Mouse (Mus musculus) heart, embryonic 16.5 days (tissue): Measurements from ENCODE around the gene Mgme1. TPM values are rescaled to one million over a fixed set of nuclear protein-coding genes. Genes with fewer than 3 reads are reported as not detected.

ENCODE experiments used
- ATAC-seq: fragments of 200-750 bp; cut with Nextera tagmentation; replicated peaks from 2 replicates; pipeline ENCODE4 v1.8.0; 2017; ENCODE audit warnings: moderate number of reproducible peaks; ENCODE audit not compliant: insufficient read depth, low FRiP score; ENCODE audit errors: extremely low read depth
- H3K27ac ChIP-seq: fragments of 300-500 bp; sonication (generic); 2 replicates; pipeline ENCODE4 v1.5.1; 2014; ENCODE audit warnings: mild to moderate bottlenecking, low read length, control low read depth, moderate library complexity
- H3K27me3 ChIP-seq: fragments of 300-500 bp; sonication (generic); 2 replicates; pipeline ENCODE4 v1.6.1; 2014; ENCODE audit warnings: low read length, mixed read lengths; ENCODE audit not compliant: control insufficient read depth, insufficient read depth
- H3K36me3 ChIP-seq: fragments of 300-500 bp; sonication (generic); 2 replicates; pipeline ENCODE4 v1.6.1; 2014; ENCODE audit not compliant: control insufficient read depth, insufficient read depth
- H3K4me1 ChIP-seq: fragments of 300-500 bp; sonication (generic); 2 replicates; pipeline ENCODE4 v1.6.1; 2014; ENCODE audit warnings: low read length, mixed read lengths; ENCODE audit not compliant: control insufficient read depth, insufficient read depth
- H3K4me2 ChIP-seq: fragments of 300-500 bp; sonication (generic); 2 replicates; pipeline ENCODE4 v1.6.1; 2014; ENCODE audit warnings: low read depth, mild to moderate bottlenecking, control low read depth, low read length
- H3K4me3 ChIP-seq: fragments of 300-500 bp; sonication (generic); 2 replicates; pipeline ENCODE4 v1.5.1; 2014; ENCODE audit warnings: mild to moderate bottlenecking, control low read depth, low read length
- H3K9ac ChIP-seq: fragments of 300-500 bp; sonication (generic); 2 replicates; pipeline ENCODE4 v1.6.1; 2014; ENCODE audit warnings: low read length, control low read depth
- H3K9me3 ChIP-seq: fragments of 300-500 bp; sonication (generic); replicated peaks from 2 replicates; pipeline ENCODE4 v1.6.1; 2016; ENCODE audit warnings: low read length; ENCODE audit not compliant: control insufficient read depth
- WGBS: fragments of 180-500 bp; shearing (Covaris S2); extraction: QIAGEN DNeasy Blood & Tissue Kit; methylation state at CpG from one replicate; pipeline ENCODE4 v1.1.7; 2014; 5-methylcytosine and 5-hydroxymethylcytosine counted together
- polyA plus RNA-seq: library from polyadenylated mRNA; unstranded; fragments of >200 nt; fragmentation: Nextera tagmentation; extraction: Ambion mirVana; gene quantifications from 2 replicates; pipeline ENCODE4 v1.2.1, GENCODE M21; 2015

Gene Mgme1
- polyA plus RNA-seq, 1 experiment from 2014 or later, result 28.0 TPM

DNA sequence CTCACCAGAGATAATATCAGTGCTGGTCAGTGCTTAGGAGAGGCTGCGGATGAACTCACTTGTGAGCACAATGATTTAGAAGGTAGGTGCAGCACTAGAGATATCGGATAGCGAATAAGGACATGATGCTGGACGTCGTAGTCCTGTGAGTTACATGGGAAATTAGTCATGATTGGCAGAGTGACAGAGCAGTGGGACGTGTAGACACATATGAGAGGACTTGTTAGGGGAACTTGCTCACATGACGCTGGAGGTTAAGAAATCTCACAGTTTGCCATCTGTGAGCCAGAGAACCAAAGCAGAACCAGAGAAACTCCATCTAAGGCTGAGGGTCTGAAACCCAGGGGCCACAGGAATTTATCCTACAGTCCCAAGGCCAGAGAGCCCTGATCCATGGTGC is 19.9 kb downstream of the Mgme1 start:
- Histone ChIP-seq H3K27me3 (no peaks in the 10 kb centered on the region), H3K27ac (no peak overlapping the region), H3K4me2 (no peak overlapping the region), H3K36me3 (no peaks in the 10 kb centered on the region), H3K9ac (no peak overlapping the region), H3K4me3 (no peak overlapping the region), H3K4me1 (peaks cover 6% of the 10 kb centered on the region; the same call in 1 of the 2 replicates), H3K9me3 (no peaks in the 10 kb centered on the region)
- ATAC-seq, result no peak
- 73% methylated on average over 7 of the region's 7 CpGs for WGBS

DNA sequence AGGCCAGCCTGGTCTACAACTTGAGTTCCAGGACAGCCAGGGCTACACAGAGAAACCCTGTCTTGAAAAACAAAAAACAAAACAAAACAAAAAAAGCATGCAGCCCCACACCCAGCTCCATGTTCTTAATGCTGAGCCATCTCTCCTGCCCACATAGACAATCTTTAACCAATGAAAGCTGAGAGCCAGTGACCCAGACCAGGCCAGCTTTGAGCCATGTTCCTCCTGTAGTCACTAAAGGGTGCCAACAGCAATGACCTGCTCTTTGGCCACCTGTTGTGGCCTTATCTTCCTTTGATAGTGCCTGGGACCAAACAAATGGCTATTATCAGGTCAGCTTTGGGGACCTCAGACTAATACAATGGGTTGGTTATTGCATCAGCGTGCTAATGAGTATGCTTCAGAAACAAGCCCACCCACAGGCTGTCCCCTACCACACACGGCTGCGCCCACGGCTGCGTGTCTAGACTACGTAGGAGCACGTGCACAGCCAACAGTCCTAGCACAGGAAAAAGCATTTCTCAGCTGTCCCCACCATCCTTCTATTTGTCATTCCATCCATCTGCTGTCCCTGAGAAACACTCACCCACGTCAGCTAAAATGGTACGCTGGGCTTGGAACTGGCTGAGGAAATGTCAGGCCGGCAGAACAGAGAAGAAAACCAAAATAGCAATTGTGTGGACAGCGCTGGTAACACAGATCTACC is 21.3 kb downstream of the Mgme1 start:
- no peak overlapping the region for H3K4me2 ChIP-seq
- H3K36me3 ChIP-seq, result no peaks in the 10 kb centered on the region
- no peaks in the 10 kb centered on the region for H3K27me3 ChIP-seq
- no peak overlapping the region for H3K27ac ChIP-seq
- no peak overlapping the region for H3K4me3 ChIP-seq
- ATAC-seq, result no peak
- H3K4me1 ChIP-seq, result peaks cover 6% of the 10 kb centered on the region; the same call in 1 of the 2 replicates
- 56% methylated on average over 11 of the region's 11 CpGs for WGBS
- no peak overlapping the region for H3K9ac ChIP-seq
- H3K9me3 ChIP-seq, result no peaks in the 10 kb centered on the region

DNA sequence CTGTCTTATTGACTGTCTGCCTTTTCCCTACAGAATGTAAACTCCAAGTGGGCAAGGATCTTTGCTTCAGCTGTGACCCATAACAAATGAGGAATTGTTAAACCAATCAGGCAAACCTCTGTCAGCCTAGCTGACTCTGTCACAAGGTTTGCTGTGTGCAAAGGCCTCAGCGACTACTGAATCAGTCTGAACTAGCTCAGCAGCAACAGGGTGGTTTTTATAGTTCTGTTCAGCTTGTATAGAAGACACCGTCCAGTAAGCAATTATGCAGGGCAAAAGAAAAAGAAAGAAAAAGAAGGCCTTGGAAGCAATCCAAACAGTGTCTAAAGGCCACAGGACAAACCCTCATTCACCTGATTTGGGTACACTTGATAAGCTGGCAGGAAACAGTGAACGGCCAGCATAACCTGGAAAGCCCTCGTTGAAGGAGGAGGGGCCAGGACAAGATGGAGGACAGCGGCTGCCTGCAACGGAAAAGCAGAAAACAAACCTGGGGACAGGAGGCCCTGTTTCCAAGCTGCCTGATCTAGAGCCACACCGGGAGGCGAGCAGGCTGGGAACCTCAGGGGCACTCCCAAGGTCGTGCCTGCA is 24.8 kb downstream of the Mgme1 start:
- H3K9me3 ChIP-seq, result no peaks in the 10 kb centered on the region
- no peaks in the 10 kb centered on the region for H3K27me3 ChIP-seq
- no peak overlapping the region for H3K27ac ChIP-seq
- no peak overlapping the region for H3K4me3 ChIP-seq
- peaks cover 10% of the 10 kb centered on the region; the same call in 1 of the 2 replicates for H3K4me1 ChIP-seq
- no peak overlapping the region for H3K9ac ChIP-seq
- H3K4me2 ChIP-seq, result no peak overlapping the region
- 52% methylated on average over 9 of the region's 9 CpGs for WGBS
- ATAC-seq, result no peak
- H3K36me3 ChIP-seq, result no peaks in the 10 kb centered on the region

DNA sequence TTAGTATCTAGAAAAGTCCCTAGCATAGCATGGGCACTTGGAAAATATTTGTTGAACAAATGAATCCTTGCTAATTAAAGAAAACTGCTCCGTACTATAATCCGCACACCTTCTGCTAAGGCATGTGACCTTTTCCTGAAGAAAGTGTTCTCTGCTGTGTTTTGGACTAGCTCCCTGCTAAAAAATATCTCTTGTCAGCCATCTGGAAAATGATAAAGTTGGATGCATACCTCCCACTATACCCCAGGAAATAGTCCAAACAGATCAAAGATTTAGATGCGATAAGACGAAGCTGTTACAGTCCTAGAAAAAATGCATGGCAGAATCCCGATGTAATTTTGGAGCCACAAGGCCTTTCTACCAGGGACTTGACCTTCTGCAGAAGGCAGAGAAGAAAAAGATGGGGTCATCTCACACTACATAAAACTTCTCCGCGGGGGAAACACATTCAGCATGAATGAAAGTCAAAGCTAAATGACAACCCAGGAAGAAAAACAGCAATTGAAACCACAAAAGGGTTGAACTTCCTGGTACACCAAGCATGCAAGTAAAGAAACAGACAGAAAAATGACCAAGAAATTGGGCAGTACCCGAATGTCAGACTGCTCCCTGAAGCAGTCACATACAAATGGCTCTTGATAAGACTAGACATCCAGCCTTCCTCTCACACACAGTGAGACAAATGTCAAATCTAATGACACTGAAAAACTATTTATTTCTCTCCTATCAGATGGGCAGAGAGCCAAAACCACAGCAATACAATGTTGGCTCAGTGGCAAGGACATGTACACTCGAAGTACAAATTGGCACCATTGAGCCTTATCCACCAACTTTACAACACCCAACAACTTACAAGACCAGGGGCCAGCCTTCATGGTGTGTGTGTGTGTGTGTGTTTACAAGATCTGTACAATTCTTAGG is 29.5 kb downstream of the Mgme1 start:
- 59% methylated on average over 9 of the region's 9 CpGs for WGBS
- ATAC-seq, result no peak; the same call in 1 of the 2 replicates

DNA sequence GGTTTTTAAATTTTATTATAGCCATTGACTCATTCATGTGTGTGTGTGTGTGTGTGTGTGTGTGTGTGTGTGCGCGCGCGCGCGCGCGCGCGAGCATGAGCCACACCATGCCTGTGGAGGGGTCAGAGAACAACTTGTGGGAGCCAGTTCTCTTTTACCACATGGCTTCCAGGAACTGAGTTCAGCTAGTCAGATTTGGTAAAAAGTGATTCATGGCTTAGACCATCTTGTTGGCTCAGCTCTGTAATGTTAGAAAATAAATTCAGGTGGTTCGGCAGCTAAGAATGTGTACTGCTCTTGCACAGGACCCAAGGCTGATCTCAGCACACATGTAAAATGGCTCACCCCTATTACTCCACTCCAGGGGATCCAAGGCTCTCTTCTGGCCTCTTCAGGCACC is 30.6 kb downstream of the Mgme1 start:
- Histone ChIP-seq H3K4me2 (no peak overlapping the region), H3K4me1 (peaks cover 7% of the 10 kb centered on the region; the same call in 1 of the 2 replicates), H3K4me3 (no peak overlapping the region), H3K9me3 (no peaks in the 10 kb centered on the region), H3K9ac (no peak overlapping the region), H3K27me3 (no peaks in the 10 kb centered on the region), H3K36me3 (no peaks in the 10 kb centered on the region), H3K27ac (no peak overlapping the region)
- 94% methylated on average over 11 of the region's 11 CpGs for WGBS
- no peak for ATAC-seq

More for the DNA sequence above, 29.5 kb downstream of the Mgme1 start:
- Histone ChIP-seq H3K27me3 (no peaks in the 10 kb centered on the region), H3K9ac (no peak overlapping the region), H3K9me3 (no peaks in the 10 kb centered on the region), H3K36me3 (no peaks in the 10 kb centered on the region), H3K4me3 (no peak overlapping the region), H3K27ac (no peak overlapping the region), H3K4me2 (no peak overlapping the region), H3K4me1 (peaks cover 7% of the 10 kb centered on the region; the same call in 1 of the 2 replicates)

DNA sequence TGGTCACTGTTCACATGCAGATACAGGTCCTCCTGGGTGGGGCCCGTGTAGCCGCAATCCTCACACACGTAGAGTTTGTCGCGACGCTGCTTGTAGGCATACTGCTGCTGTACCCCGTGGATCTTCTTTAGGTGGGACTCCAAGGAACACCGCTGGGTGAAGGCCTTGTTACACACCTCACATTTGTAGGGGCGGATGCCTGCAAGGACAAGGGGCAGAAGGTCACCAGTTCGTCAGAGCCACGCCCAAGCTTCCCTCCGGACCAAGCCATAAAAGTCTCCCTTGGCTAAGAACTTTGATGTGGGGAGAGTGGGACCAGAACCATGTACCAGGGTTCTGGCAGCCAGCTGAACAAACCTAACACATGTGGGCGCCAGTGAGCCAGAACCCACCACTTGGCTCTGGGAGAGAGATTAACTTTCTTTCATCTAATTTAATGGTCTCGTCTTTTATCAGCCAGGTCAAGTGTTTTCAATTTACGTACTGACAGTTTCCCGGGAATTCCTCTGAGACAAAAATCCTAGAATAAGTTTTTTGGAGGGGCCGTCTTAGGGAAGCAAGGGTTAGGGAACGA is 35.3 kb downstream of the Mgme1 start:
- H3K27ac ChIP-seq, result no peak overlapping the region
- 67% methylated on average over 18 of the region's 18 CpGs for whole genome bisulfite sequencing
- H3K36me3 ChIP-seq, result no peaks in the 10 kb centered on the region
- H3K4me3 ChIP-seq, result no peak overlapping the region
- no peak for ATAC-seq
- no peak overlapping the region for H3K9ac ChIP-seq
- no peaks in the 10 kb centered on the region for H3K9me3 ChIP-seq
- no peaks in the 10 kb centered on the region for H3K27me3 ChIP-seq
- H3K4me2 ChIP-seq, result no peak overlapping the region
- H3K4me1 ChIP-seq, result no peaks in the 10 kb centered on the region

DNA sequence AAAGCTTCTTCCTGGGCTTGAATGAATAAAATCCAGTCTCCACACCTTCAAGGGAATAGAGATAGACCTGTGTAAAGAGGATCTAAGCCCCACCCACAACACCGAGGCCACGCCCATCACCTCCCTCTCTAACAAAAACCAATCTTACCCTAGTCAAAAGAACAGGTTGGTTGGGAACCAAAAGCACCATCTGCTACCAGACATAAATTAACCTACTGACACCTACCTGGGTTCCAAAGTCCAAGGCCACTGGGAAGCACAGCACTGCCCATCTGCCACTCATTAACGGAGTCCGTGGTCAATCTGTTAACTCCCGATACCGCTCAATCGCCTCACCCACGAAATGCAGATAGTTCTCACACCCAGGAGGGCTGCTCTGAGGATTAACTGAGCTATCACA is 38.1 kb downstream of the Mgme1 start:
- H3K9ac ChIP-seq, result no peak overlapping the region
- no peak overlapping the region for H3K27ac ChIP-seq
- H3K4me3 ChIP-seq, result no peak overlapping the region
- ATAC-seq, result no peak
- H3K4me2 ChIP-seq, result no peak overlapping the region
- no peaks in the 10 kb centered on the region for H3K9me3 ChIP-seq
- no peaks in the 10 kb centered on the region for H3K36me3 ChIP-seq
- 44% methylated on average over 8 of the region's 8 CpGs for WGBS
- no peaks in the 10 kb centered on the region for H3K27me3 ChIP-seq
- no peaks in the 10 kb centered on the region for H3K4me1 ChIP-seq

DNA sequence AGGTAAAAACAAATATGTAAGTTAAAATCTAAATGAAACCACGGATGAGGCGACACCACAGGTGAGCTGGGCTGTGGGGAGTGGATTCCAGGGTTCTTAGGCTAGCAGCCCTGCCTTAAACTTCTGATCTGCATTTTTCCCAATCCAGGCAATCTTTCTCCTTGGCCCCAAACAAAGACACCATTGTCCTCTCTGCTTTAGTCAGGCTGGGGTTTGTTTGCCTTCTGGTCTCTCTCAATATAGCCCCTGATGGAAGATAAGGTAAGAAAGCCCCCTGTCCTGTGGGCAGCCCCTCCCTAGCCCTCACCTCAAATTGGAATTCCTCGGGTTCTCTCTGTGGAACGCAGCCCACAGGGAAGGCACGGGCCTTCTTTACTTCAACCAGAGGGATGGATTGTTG is 39.8 kb downstream of the Mgme1 start:
- Histone ChIP-seq H3K4me1 (no peaks in the 10 kb centered on the region), H3K4me2 (no peak overlapping the region), H3K9ac (no peak overlapping the region), H3K9me3 (no peaks in the 10 kb centered on the region), H3K36me3 (no peaks in the 10 kb centered on the region), H3K27me3 (no peaks in the 10 kb centered on the region), H3K27ac (no peak overlapping the region), H3K4me3 (no peak overlapping the region)
- no peak for ATAC-seq
- WGBS, result 46% methylated on average over 5 of the region's 5 CpGs
